Mouse (Mus musculus) intestine, postnatal 0 days (tissue): ENCODE measurements at regions not wholly inside any gene's neighbourhood (a gene's known extent, or its start where the extent isn't known, plus 50 kb on each side); places are given as distances from the start of the nearest gene placed in this dataset.
A peak's percentile ranks its signal among the peaks of the same experiment; 100 is the strongest.

Experiments
- ATAC-seq: fragments of 200-750 bp; cut with Nextera tagmentation; 2 replicates; pipeline ENCODE4 v1.8.0; 2017; ENCODE audit warnings: mild to moderate bottlenecking, moderate TSS enrichment, moderate library complexity
- H3K27ac ChIP-seq: fragments of 300-500 bp; sonication (generic); 2 replicates; pipeline ENCODE4 v1.5.1; 2014; ENCODE audit warnings: mild to moderate bottlenecking, low read depth, low read length, moderate library complexity
- H3K27me3 ChIP-seq: fragments of 300-500 bp; sonication (generic); replicated peaks from 2 replicates; pipeline ENCODE4 v1.6.1; 2014; ENCODE audit warnings: low read length, mixed read lengths; ENCODE audit not compliant: control insufficient read depth, insufficient read depth
- H3K36me3 ChIP-seq: fragments of 300-500 bp; sonication (generic); 2 replicates; pipeline ENCODE4 v1.6.1; 2014; ENCODE audit warnings: mild to moderate bottlenecking, moderate library complexity; ENCODE audit not compliant: control insufficient read depth, insufficient read depth
- H3K4me1 ChIP-seq: fragments of 300-500 bp; sonication (generic); replicated peaks from 2 replicates; pipeline ENCODE4 v1.6.1; 2014; ENCODE audit warnings: antibody characterized with exemption, low read length, mixed read lengths; ENCODE audit not compliant: control insufficient read depth, insufficient read depth
- H3K4me2 ChIP-seq: fragments of 300-500 bp; sonication (generic); replicated peaks from 2 replicates; pipeline ENCODE4 v1.6.1; 2014; ENCODE audit warnings: low read depth, mild to moderate bottlenecking, moderate library complexity
- H3K4me3 ChIP-seq: fragments of 300-500 bp; sonication (generic); 2 replicates; pipeline ENCODE4 v1.5.1; 2014; ENCODE audit warnings: low read depth, low read length
- H3K9ac ChIP-seq: fragments of 300-500 bp; sonication (generic); 2 replicates; pipeline ENCODE4 v1.6.1; 2014; ENCODE audit warnings: mild to moderate bottlenecking, low read depth, low read length
- H3K9me3 ChIP-seq: fragments of 300-500 bp; sonication (generic); 2 replicates; pipeline ENCODE4 v1.6.1; 2016; ENCODE audit warnings: mixed run types; ENCODE audit not compliant: control insufficient read depth
- CTCF ChIP-seq: sonication (generic); IDR thresholded peaks from 2 replicates; pipeline ENCODE4 v1.5.1; 2016; ENCODE audit warnings: low read depth, mild to moderate bottlenecking, control low read depth, antibody characterized with exemption, moderate library complexity
- WGBS: fragments of 180-500 bp; shearing (Covaris S2); extraction: QIAGEN DNeasy Blood & Tissue Kit; methylation state at CpG from one replicate; pipeline ENCODE4 v1.1.7; 2014; 5-methylcytosine and 5-hydroxymethylcytosine counted together

DNA sequence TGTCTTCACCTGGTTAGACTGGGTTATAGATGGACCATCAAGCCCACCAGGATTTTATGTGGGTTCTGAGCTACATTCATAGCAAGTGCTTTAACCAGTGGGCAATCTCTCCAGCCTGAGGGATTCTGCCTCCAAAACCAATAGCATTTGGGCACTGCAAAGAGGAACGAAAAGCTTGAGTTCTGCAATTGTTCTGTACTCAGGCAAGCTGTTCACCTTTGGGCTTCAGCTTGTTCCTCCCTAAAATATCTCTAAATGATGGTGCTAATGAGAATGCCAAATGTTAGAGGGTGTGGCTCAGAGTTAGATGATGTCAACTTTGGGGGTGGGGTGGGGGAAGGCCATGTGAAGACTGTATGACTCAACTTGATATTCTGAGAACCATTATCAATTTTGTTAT, 54.8 kb upstream of the Foxk1 start:
- no peak for ATAC-seq
- 95% methylated on average over 1 of the region's 1 CpGs for WGBS

DNA sequence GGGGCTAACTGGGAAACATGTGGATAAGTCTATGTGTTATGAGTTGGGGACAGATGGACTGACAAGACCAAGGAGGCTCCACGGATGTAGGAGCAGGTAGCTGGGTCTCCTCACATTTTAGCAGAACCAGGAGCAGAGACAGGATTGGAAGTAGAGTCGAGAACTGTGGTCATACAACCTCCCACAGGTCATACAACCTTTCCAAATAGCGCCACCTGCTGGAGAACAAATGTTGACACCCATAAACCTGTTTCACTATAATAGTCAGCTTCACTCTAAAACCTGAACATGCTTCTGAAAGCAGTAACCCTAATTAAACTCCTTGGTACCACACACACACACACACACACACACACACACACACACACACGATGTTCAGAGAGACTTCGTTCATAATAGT, 50.7 kb upstream of the Foxk1 start:
- no peak overlapping the region for H3K27ac ChIP-seq
- ATAC-seq, result no peak
- no peak overlapping the region for H3K4me2 ChIP-seq
- no peak overlapping the region for H3K9ac ChIP-seq
- 50% methylated on average over 5 of the region's 5 CpGs for WGBS
- H3K27me3 ChIP-seq, result no peaks in the 10 kb centered on the region
- peak; percentile 59 for TF ChIP-seq CTCF
- H3K4me3 ChIP-seq, result no peak overlapping the region
- H3K9me3 ChIP-seq, result no peaks in the 10 kb centered on the region
- H3K4me1 ChIP-seq, result no peaks in the 10 kb centered on the region
- no peaks in the 10 kb centered on the region for H3K36me3 ChIP-seq

More for the DNA sequence above, 54.8 kb upstream of the Foxk1 start:
- H3K4me2 ChIP-seq, result no peak overlapping the region
- no peaks in the 10 kb centered on the region for H3K27me3 ChIP-seq
- H3K36me3 ChIP-seq, result no peaks in the 10 kb centered on the region
- H3K9ac ChIP-seq, result no peak overlapping the region
- H3K4me1 ChIP-seq, result no peaks in the 10 kb centered on the region
- TF ChIP-seq CTCF, result no peak
- no peak overlapping the region for H3K27ac ChIP-seq
- H3K4me3 ChIP-seq, result no peak overlapping the region
- no peaks in the 10 kb centered on the region for H3K9me3 ChIP-seq
